Mouse (Mus musculus): ENCODE measurements around the gene Ttc3. TPM values are rescaled to one million over a fixed set of nuclear protein-coding genes. Genes with fewer than 3 reads are reported as not detected.

Gene Ttc3
- polyA plus RNA-seq, 1 experiment from 2014 or later, result 815 TPM

DNA sequence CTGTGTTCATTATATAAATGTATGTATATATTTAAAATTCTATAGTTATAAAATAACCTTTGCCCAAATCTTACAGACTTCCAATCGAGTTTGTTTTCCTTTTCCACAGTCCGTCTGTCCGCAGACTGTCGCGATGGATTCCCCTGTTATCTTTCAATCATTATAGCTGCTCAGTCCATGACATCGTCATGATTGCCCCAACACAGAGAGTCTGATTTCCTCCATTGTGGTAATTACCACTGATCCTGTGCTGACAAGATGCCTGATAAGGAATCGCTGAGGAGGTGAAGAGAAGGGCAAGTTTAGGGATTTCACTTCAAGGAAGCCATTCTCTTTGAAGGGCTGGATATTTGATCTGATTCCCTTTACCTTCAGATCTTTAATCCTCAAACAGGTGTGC lies 14.4 kb upstream of the Ttc3 start:
- WGBS, result 78% methylated on average over 7 of the region's 7 CpGs
- Histone ChIP-seq H3K4me2 (ENCODE audit: low read length) (no peak overlapping the region), H3K4me1 (ENCODE audit: control insufficient read depth, insufficient read depth, low read length) (no peaks in the 10 kb centered on the region), H3K27ac (ENCODE audit: low read depth, low read length) (no peak overlapping the region), H3K27me3 (replicated peaks; ENCODE audit: control insufficient read depth, insufficient read depth, low read length) (no peaks in the 10 kb centered on the region), H3K9me3 (replicated peaks; ENCODE audit: control insufficient read depth, low read length) (no peaks in the 10 kb centered on the region), H3K36me3 (ENCODE audit: control insufficient read depth, insufficient read depth, low read length) (no peaks in the 10 kb centered on the region), H3K4me3 (ENCODE audit: low read depth, low read length) (no peak overlapping the region), H3K9ac (ENCODE audit: low read length) (no peak overlapping the region)
- no peak for ATAC-seq
- no peak for DNase-seq (ENCODE audit: low spot score)

DNA sequence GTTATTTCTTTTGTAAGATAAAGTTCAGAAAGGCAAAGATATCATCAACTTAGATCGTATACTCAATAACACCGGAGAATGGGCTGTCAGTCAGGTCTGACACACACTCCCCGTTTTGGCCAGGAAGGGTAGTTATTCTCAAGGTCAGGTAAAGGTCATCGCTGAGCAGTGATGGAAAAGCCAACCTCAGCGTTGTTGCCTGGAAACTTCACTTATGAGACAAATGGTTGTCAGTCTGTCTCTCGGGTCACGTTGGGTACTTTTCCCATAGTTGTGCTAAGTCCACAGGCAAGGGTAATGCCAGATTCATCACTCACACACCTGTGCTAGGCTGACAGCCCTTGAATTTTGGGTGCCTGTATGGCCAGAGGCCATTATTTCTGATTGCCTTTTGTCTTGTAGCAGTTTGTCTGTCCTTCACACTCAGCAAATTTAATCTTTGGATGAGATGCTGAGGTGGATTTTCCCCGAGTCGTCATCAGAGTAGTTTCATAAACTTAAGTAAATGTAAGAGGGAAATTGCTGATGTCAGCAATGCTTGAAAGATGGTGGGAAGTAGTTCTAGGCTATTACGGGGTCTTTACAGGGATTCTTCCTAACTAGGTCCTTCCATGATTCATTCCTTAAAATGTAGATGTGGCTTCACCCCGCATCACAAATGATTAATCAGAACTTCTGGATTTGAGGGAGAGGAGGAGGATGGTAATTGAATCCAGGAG lies 13.5 kb upstream of the Ttc3 start:
- DNase-seq (ENCODE audit: low spot score) (no peak), ATAC-seq (no peak)
- Histone ChIP-seq H3K9ac (ENCODE audit: low read length) (no peak overlapping the region), H3K4me2 (ENCODE audit: low read length) (no peak overlapping the region), H3K27ac (ENCODE audit: low read depth, low read length) (no peak overlapping the region), H3K36me3 (ENCODE audit: control insufficient read depth, insufficient read depth, low read length) (no peaks in the 10 kb centered on the region), H3K9me3 (replicated peaks; ENCODE audit: control insufficient read depth, low read length) (no peaks in the 10 kb centered on the region), H3K27me3 (replicated peaks; ENCODE audit: control insufficient read depth, insufficient read depth, low read length) (no peaks in the 10 kb centered on the region), H3K4me3 (ENCODE audit: low read depth, low read length) (no peak overlapping the region), H3K4me1 (ENCODE audit: control insufficient read depth, insufficient read depth, low read length) (no peaks in the 10 kb centered on the region)
- WGBS, result 89% methylated on average over 11 of the region's 11 CpGs

DNA sequence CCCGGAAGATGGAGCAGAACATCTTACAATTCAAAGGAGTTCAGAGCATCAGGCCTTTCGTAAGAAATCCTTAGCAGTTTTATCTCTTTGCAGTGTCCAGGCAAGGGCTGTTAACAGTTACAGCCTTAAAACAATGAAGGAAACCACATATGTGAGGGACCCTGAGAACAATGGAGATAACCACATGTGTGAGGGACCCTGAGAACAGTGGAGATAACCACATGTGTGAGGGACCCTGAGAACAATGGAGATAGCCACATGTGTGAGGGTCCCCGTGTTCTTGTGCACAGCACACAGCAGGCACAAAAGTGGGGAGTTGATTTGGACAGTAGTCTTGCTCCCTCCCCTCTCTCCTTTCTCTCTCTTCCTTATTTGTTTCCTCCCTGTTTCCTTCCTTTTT lies 12.3 kb upstream of the Ttc3 start:
- WGBS, result 90% methylated on average over 3 of the region's 3 CpGs
- Histone ChIP-seq H3K27me3 (replicated peaks; ENCODE audit: control insufficient read depth, insufficient read depth, low read length) (no peaks in the 10 kb centered on the region), H3K4me2 (ENCODE audit: low read length) (no peak overlapping the region), H3K9me3 (replicated peaks; ENCODE audit: control insufficient read depth, low read length) (no peaks in the 10 kb centered on the region), H3K36me3 (ENCODE audit: control insufficient read depth, insufficient read depth, low read length) (no peaks in the 10 kb centered on the region), H3K4me3 (ENCODE audit: low read depth, low read length) (no peak overlapping the region), H3K9ac (ENCODE audit: low read length) (no peak overlapping the region), H3K4me1 (ENCODE audit: control insufficient read depth, insufficient read depth, low read length) (no peaks in the 10 kb centered on the region), H3K27ac (ENCODE audit: low read depth, low read length) (no peak overlapping the region)
- ATAC-seq (no peak), DNase-seq (ENCODE audit: low spot score) (no peak)

DNA sequence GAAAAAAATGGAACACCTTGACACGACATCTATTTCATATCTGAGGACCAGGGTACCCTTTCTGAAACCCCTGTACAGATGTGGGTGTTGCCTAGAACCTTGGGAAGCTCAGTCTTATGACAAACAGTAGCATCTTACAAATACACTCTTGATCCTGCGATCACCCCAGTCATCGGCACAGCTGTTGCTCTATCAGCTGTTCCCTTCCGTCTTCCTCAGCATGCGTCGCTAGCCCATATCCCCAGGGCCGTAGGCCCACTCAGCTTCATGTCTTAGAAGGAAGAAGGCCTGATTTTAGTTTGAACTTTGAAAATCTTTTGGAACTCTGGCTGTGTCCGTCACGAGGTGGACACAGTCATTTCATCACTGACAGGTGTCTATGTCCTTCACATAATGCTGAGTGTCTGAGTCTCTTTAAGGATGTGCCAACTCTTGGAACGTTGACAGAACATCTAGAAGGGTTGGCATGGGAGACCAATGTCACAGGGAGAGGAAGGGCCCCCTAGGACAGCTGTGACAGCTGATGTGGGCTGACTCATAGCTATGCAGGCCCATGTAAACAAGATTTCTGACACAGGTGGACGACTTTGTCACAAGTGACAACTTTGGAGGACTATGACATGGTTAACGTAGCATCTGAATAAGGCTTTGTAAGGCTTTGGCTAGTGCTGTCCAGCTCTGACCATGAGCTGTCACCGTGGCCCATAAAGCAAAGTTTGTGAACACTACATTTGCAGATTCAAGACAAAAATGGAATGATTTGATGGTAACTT lies 9.7 kb upstream of the Ttc3 start:
- Histone ChIP-seq H3K4me3 (ENCODE audit: low read depth, low read length) (no peak overlapping the region), H3K9ac (ENCODE audit: low read length) (no peak overlapping the region), H3K9me3 (replicated peaks; ENCODE audit: control insufficient read depth, low read length) (no peaks in the 10 kb centered on the region), H3K27me3 (replicated peaks; ENCODE audit: control insufficient read depth, insufficient read depth, low read length) (no peaks in the 10 kb centered on the region), H3K4me1 (ENCODE audit: control insufficient read depth, insufficient read depth, low read length) (no peaks in the 10 kb centered on the region), H3K36me3 (ENCODE audit: control insufficient read depth, insufficient read depth, low read length) (0 out of 2 replicates have a peak, but pooled peaks cover 11% of the 10 kb centered on the region), H3K4me2 (ENCODE audit: low read length) (no peak overlapping the region), H3K27ac (ENCODE audit: low read depth, low read length) (no peak overlapping the region)
- 89% methylated on average over 13 of the region's 13 CpGs for WGBS
- no peak for DNase-seq (ENCODE audit: low spot score)
- ATAC-seq, result no peak

DNA sequence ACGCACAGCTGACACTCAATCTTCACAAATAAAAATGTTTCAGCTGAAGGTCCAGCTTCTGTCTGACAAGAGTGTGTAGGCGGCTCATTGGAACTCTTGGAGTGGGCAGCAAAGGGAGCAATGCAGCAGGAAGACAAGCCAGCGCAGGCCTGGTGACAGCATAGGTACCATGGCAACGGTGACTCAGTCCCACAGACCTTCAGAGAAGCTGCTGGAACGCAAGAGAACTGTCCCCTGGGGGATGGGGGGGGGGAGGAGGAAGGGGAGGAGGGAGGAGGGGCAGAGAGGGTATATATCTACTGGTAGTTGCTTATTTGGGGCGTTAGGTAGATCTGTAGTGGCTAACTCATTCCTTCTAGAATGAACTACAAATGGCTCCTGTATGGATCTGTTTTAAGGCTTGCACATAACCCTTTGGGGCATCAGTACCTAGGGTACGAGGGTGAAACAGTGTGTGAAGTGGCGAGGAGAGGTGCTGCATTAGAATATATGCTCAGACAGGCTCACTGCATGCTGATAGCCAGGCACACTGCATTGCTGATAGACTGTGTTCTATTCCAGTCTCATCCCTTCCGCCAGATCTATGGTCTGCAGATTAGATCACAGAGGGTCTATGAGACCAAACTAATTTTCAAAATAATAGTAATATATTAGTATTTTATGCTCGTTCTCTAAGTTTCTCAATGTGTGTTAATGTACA lies 8.1 kb upstream of the Ttc3 start:
- H3K27me3 ChIP-seq (replicated peaks; ENCODE audit: control insufficient read depth, insufficient read depth, low read length), result no peaks in the 10 kb centered on the region
- DNase-seq (ENCODE audit: low spot score) (peak; percentile 54), ATAC-seq (peak; percentile 44; the same call in 1 of the 2 replicates)
- H3K4me1 ChIP-seq (ENCODE audit: control insufficient read depth, insufficient read depth, low read length), result no peaks in the 10 kb centered on the region
- no peak overlapping the region for H3K9ac ChIP-seq (ENCODE audit: low read length)
- H3K27ac ChIP-seq (ENCODE audit: low read depth, low read length), result no peak overlapping the region
- no peak overlapping the region for H3K4me2 ChIP-seq (ENCODE audit: low read length)
- H3K4me3 ChIP-seq (ENCODE audit: low read depth, low read length), result no peak overlapping the region
- no peaks in the 10 kb centered on the region for H3K9me3 ChIP-seq (replicated peaks; ENCODE audit: control insufficient read depth, low read length)
- WGBS, result 52% methylated on average over 10 of the region's 10 CpGs
- 0 out of 2 replicates have a peak, but pooled peaks cover 11% of the 10 kb centered on the region for H3K36me3 ChIP-seq (ENCODE audit: control insufficient read depth, insufficient read depth, low read length)

DNA sequence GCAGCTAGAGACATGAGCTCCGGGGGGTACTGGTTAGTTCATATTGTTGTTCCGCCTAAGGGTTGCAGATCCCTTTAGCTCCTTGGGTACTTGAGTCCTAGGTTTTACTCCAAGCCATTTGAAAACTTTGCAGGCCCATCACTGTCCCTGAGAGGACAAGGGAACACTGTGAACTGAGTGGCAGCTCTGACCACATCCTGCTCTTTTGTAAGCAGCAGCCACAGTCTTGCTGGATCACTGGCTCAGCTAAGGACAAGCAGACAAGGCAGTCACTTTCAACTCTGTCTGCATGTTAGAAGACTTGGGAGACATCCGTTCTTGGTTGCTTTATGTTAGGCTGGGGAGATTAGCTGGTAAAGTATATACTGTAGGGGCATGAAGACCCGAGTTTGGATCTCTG lies 6.6 kb upstream of the Ttc3 start:
- Histone ChIP-seq H3K36me3 (ENCODE audit: control insufficient read depth, insufficient read depth, low read length) (0 out of 2 replicates have a peak, but pooled peaks cover 11% of the 10 kb centered on the region), H3K9ac (ENCODE audit: low read length) (no peak overlapping the region), H3K4me3 (ENCODE audit: low read depth, low read length) (no peak overlapping the region), H3K4me1 (ENCODE audit: control insufficient read depth, insufficient read depth, low read length) (peaks cover under 1% of the 10 kb centered on the region; the same call in 1 of the 2 replicates), H3K27me3 (replicated peaks; ENCODE audit: control insufficient read depth, insufficient read depth, low read length) (no peaks in the 10 kb centered on the region), H3K27ac (ENCODE audit: low read depth, low read length) (no peak overlapping the region), H3K9me3 (replicated peaks; ENCODE audit: control insufficient read depth, low read length) (no peaks in the 10 kb centered on the region), H3K4me2 (ENCODE audit: low read length) (no peak overlapping the region)
- WGBS, result 92% methylated on average over 4 of the region's 4 CpGs
- ATAC-seq (no peak), DNase-seq (ENCODE audit: low spot score) (no peak)

DNA sequence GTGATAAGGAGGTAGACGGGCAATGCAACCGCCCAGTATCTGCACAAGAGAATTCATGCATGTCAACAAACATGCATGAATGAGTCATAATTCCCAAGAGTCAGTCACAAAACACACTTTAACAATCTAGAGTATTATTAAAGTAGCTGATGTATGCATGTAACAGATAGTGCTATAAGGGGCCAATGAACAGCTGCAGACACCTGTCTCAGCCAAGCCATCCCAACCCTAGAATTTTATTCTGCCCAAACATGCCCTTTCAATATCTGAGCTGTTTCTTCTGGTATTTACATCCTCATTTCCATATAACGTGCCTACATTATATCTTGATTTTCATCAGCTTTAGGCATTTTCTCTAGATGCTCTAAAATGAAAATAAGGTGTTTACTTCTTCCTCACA lies 5.0 kb upstream of the Ttc3 start:
- 0 out of 2 replicates have a peak, but pooled peaks cover 11% of the 10 kb centered on the region for H3K36me3 ChIP-seq (ENCODE audit: control insufficient read depth, insufficient read depth, low read length)
- no peak overlapping the region for H3K27ac ChIP-seq (ENCODE audit: low read depth, low read length)
- H3K4me1 ChIP-seq (ENCODE audit: control insufficient read depth, insufficient read depth, low read length), result peaks cover 10% of the 10 kb centered on the region
- H3K9me3 ChIP-seq (replicated peaks; ENCODE audit: control insufficient read depth, low read length), result no peaks in the 10 kb centered on the region
- WGBS, result 96% methylated on average over 3 of the region's 3 CpGs
- H3K9ac ChIP-seq (ENCODE audit: low read length), result no peak overlapping the region
- H3K4me3 ChIP-seq (ENCODE audit: low read depth, low read length), result no peak overlapping the region
- ATAC-seq (no peak), DNase-seq (ENCODE audit: low spot score) (no peak)
- H3K27me3 ChIP-seq (replicated peaks; ENCODE audit: control insufficient read depth, insufficient read depth, low read length), result no peaks in the 10 kb centered on the region
- no peak overlapping the region for H3K4me2 ChIP-seq (ENCODE audit: low read length)

DNA sequence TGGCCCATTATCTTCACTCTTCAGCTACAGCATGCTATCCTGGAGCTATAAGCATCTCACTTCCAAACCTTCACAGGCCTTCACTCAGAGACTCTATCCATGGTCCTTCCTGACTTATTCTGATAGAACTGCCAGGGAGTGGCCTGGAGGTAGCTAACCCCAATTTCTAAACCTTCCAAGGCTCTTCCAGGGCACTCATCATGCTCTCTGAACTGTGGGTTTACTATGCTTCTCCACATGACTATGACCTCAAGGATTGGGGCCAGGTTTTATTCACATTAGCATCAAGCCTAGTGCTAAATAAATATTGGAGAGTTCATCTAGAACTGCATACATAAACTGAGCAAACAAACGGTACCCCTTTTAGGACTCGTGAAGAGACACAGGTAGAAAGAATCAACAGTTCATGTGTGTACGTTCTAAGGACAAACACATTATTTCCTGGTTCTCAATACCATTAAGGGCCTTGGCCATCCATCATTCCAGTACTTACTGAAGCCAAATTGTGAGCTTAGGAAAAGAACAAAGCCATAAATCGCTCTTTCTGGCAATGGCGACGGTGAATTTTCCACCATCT lies 734 bp upstream of the Ttc3 start:
- 9% methylated on average over 6 of the region's 6 CpGs for WGBS
- no peak for DNase-seq (ENCODE audit: low spot score)
- Histone ChIP-seq H3K4me3 (ENCODE audit: low read depth, low read length) (peak overlapping the region; percentile 92), H3K27ac (ENCODE audit: low read depth, low read length) (peak overlapping the region; percentile 99), H3K27me3 (replicated peaks; ENCODE audit: control insufficient read depth, insufficient read depth, low read length) (no peaks in the 10 kb centered on the region), H3K9ac (ENCODE audit: low read length) (peak overlapping the region; percentile 98), H3K4me2 (ENCODE audit: low read length) (peak overlapping the region; percentile 85), H3K4me1 (ENCODE audit: control insufficient read depth, insufficient read depth, low read length) (peaks cover 22% of the 10 kb centered on the region), H3K36me3 (ENCODE audit: control insufficient read depth, insufficient read depth, low read length) (0 out of 2 replicates have a peak, but pooled peaks cover 4% of the 10 kb centered on the region), H3K9me3 (replicated peaks; ENCODE audit: control insufficient read depth, low read length) (no peaks in the 10 kb centered on the region)
- no peak for ATAC-seq
